Mouse (Mus musculus): ENCODE measurements around the gene Sbno1.

DNA sequence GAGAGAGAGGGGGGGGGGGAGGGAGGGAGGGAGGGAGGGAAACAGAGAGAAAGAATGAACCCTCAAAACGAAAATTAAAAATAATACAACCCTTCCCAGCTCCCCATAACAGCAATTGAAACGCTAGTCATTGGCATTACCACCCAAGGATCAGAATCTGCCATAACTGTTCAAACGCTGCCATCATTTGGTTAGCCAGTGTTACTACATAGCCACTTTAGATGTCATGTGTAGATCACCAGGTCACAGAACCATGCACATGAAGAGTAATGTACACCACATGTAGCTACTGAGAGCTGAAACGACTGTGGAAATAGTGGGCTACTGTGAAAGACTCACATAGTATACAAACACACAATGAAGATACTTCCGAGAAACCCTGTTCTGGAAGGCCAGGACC, 37.9 kb downstream of the Sbno1 start:
- TF ChIP-seq MYOG (IDR thresholded peaks at IDR 0.05; ENCODE audit: control insufficient read depth in 1 of 3, insufficient read depth in 1 of 3, insufficient read length in 2 of 3, low read depth in 2 of 3), result no peak
- TF ChIP-seq TCF12 (IDR thresholded peaks at IDR 0.05; ENCODE audit: insufficient read depth, poor library complexity, severe bottlenecking), result no peak
- TF ChIP-seq USF1 (IDR thresholded peaks at IDR 0.05; ENCODE audit: low read depth), result no peak
- TF ChIP-seq POLR2A (IDR thresholded peaks at IDR 0.05; ENCODE audit: insufficient read length, low read depth), result no peak
- no peak for TF ChIP-seq E2F4 (IDR thresholded peaks at IDR 0.05; ENCODE audit: insufficient read depth)
- TF ChIP-seq MAX (IDR thresholded peaks at IDR 0.05; ENCODE audit: low read depth), result no peak
- TF ChIP-seq POLR2AphosphoS2 (IDR thresholded peaks at IDR 0.05; ENCODE audit: insufficient read length, low read depth), result no peak
